Mouse (Mus musculus): ENCODE measurements at regions not wholly inside any gene's neighbourhood (a gene's known extent, or its start where the extent isn't known, plus 50 kb on each side); places are given as distances from the start of the nearest gene placed in this dataset.

GRCm38 (mm10) chr6:31146779-31147178, 187.9 kb upstream of the Klf14 start:
- TF ChIP-seq EP300 (IDR thresholded peaks at IDR 0.05; ENCODE audit: low read depth) (no peak), CTCF (IDR thresholded peaks at IDR 0.05; ENCODE audit: low read depth) (no peak)

Measured in liver, embryonic 14.5 days (tissue).